Mouse (Mus musculus) retina, adult 2 months (tissue): Measurements from ENCODE around the gene Spata9.
A peak's percentile ranks its signal among the peaks of the same experiment; 100 is the strongest.

Experiments used
- DNase-seq: peaks from one replicate; pipeline ENCODE4 v3.0.0-alpha.2; 2012; ENCODE audit warnings: low read depth, low spot score

The Spata9 gene

GRCm38 (mm10) chr13:75992169-75993028 lies 25.4 kb downstream of the Spata9 start:
- no peak for DNase-seq

GRCm38 (mm10) chr13:76003272-76003671 lies 36.3 kb downstream of the Spata9 start:
- no peak for DNase-seq

GRCm38 (mm10) chr13:76014511-76014910 lies 47.6 kb downstream of the Spata9 start:
- no peak for DNase-seq

GRCm38 (mm10) chr13:76017465-76017864 lies 50.5 kb downstream of the Spata9 start:
- DNase-seq, result no peak

DNA sequence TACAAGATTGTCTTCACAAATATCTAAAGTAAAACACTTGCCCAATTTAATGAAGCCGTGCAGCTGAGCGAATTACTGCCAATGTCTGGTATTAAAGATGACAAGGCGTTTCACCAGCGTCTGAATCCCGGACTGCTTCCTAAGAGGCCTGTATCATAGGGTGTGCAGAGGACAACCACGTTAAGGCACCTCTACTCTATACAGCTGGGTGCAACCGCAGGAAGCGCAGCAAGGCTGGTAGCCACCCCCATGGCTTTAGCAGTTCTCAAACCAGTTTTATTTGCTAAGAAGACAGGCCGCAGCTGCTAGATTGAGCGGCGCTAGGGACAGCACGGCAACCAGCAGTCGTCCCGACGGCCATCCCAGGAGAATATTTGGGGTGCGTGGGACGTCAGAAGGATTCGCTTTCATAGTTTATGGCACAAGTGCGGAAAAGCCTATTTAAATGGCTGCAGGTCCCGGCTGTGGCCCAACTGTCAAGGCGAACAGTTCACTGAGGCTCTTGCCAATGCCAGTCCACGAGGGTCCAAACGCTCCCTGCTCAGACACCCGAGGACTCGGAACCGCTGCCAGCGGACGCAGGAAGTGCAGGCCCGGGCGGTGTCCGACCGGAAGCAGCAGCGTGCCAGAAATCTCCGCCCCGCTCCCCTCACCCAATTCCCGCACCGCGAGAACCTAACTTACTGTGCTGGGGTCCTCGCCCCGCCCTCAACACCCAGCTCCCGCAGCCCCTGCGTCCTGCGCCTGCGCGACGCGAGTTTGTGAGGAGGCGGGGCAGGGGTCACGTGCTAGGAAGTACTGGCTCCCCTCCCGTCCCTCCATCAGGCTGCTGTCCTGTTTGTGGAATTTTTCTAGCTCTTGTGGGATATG lies 51.3 kb downstream of the Spata9 start, which contains the start of gene Rfesd:
Rfesd (minus strand) TSS at position 746 of the 870 bp plus-strand sequence.
- DNase-seq, result peak; percentile 83

DNA sequence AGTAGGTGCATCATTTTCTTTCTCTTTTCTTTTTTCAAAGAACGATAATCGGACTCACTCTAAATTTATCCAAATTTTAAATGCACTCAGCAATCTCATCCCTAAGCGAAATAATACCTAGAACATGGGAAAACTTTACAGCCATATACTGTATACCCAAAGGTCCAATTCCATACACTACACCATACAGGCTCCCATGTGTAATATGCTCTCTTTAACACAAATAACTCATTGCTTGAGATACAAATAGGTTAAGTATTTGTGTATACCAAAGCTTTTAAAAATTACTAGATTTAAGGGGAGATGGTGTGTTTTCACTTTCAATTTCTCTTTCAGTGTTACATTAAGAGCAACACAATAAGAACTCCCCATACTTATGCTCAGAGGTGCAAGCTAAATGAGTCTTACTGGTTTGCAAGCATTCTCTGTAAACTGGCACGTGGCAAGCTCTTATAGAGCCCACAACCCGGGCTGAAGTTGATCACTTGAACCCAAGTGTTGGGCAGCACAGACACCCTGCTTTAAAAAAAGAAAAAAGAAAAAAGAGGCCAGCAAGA lies 52.0 kb downstream of the Spata9 start:
- DNase-seq, result no peak

DNA sequence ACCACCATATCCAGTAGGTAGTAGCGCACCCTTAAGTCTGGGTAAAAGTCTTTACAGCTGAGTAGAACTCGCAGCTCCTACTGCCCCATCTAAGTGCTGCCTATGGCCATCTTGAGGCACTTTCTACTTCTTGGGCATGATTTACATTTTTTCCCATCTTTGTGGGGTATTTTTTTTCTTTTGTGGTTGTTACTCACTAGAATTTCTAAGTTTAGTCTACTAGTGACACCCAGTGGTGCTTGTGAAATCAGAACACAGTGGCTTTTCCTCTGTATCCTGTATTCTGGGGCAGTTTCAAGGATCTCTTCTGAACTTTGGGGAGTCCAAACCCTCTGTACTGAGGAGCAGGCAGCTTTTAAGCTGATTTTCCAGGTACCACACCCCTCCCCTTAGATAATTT lies 54.8 kb downstream of the Spata9 start:
- DNase-seq, result no peak

- no peak for DNase-seq
Observed at GRCm38 (mm10) chr13:76024588-76024987, 57.6 kb downstream of the Spata9 start.

GRCm38 (mm10) chr13:76042455-76042854 lies 75.5 kb downstream of the Spata9 start:
- DNase-seq, result no peak

GRCm38 (mm10) chr13:76044971-76045370 lies 78.0 kb downstream of the Spata9 start:
- no peak for DNase-seq
